Mouse (Mus musculus) bone marrow, adult 2 months (tissue): ENCODE measurements around the gene Kirrel3. TPM values are rescaled to one million over a fixed set of nuclear protein-coding genes. Genes with fewer than 3 reads are reported as not detected.

Experiments
- H3K27ac ChIP-seq: fragments of 200-500 bp; 2 replicates; pipeline ENCODE4 v1.5.1; 2012; ENCODE audit warnings: low read depth, mild to moderate bottlenecking, control low read depth, inconsistent platforms, low read length; ENCODE audit not compliant: control insufficient read depth, poor library complexity, insufficient read depth
- H3K4me1 ChIP-seq: fragments of 200-500 bp; 2 replicates; pipeline ENCODE4 v1.6.1; 2011; ENCODE audit warnings: low read length; ENCODE audit not compliant: control insufficient read depth, insufficient read depth
- H3K4me3 ChIP-seq: fragments of 200-500 bp; replicated peaks from 2 replicates; pipeline ENCODE3; 2011; ENCODE audit warnings: mild to moderate bottlenecking, low read depth, low read length, control low read depth; ENCODE audit not compliant: control insufficient read depth
- CTCF ChIP-seq: fragments of 200-500 bp; IDR thresholded peaks from 2 replicates; pipeline ENCODE4 v1.5.1; 2011; ENCODE audit warnings: low read length, control low read depth; ENCODE audit not compliant: control insufficient read depth, insufficient read depth
- POLR2A ChIP-seq: fragments of 200-500 bp; IDR thresholded peaks from 2 replicates; pipeline ENCODE4 v1.6.1; 2011; ENCODE audit warnings: low read depth, mild to moderate bottlenecking, control low read depth, low read length, borderline replicate concordance; ENCODE audit not compliant: control insufficient read depth
- WGBS: fragments of 180-500 bp; shearing (Covaris S2); methylation state at CpG from one replicate; pipeline ENCODE4 v1.1.7; 2018; 5-methylcytosine and 5-hydroxymethylcytosine counted together
- polyA plus RNA-seq: library from polyadenylated mRNA; stranded (reverse); fragments of >200 nt; gene quantifications from 2 replicates; pipeline ENCODE4 v1.2.4, GENCODE M21; 2011; ENCODE audit warnings: low replicate concordance; ENCODE audit not compliant: missing spikeins, insufficient read depth, insufficient read length

Gene Kirrel3
- polyA plus RNA-seq, 1 experiment = not detected

DNA sequence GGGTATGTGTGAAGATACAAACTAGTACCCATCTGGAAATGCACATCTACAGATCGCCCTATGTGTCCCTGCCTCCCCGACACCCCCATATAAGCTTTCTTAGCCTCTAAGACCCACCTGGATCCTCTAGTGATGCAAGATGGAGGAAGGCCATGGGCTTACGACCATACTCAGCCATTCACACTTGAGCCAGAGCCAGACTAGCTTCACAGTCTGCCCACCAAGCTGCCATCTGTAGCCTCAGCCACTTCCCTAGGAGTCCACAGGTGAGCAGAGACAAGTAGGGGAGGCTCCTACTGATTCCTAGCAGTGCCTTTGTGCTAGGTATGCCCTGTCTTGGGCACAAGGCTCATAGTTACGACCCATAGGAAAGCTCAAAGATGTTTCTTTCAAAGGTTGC is 476.6 kb downstream of the Kirrel3 start:
- WGBS = 78% methylated on average over 4 of the region's 4 CpGs
- H3K4me3 ChIP-seq = no peak overlapping the region
- no peaks in the 10 kb centered on the region for H3K4me1 ChIP-seq
- H3K27ac ChIP-seq = no peak overlapping the region
- no peak for TF ChIP-seq CTCF
- TF ChIP-seq POLR2A = no peak

DNA sequence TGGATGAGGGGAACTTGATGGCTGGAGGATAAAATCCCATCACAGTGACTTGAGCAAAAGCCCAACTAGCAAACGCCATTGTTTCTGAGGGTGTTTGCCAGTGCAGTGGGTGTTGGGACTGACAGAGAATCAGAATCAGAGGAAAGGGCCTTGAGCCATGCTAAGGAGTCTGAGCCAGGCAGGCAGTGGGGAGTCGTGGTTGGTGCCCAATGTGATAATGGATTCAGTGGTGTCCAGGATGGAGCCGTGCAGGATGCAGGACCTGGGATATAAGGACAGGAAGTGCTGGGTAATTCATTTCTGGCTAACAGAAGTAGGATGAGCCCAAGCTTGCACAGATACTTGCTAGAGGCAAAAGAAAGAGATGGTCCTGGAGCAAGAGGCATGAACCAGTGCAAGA is 477.9 kb downstream of the Kirrel3 start:
- 69% methylated on average over 3 of the region's 3 CpGs for WGBS

DNA sequence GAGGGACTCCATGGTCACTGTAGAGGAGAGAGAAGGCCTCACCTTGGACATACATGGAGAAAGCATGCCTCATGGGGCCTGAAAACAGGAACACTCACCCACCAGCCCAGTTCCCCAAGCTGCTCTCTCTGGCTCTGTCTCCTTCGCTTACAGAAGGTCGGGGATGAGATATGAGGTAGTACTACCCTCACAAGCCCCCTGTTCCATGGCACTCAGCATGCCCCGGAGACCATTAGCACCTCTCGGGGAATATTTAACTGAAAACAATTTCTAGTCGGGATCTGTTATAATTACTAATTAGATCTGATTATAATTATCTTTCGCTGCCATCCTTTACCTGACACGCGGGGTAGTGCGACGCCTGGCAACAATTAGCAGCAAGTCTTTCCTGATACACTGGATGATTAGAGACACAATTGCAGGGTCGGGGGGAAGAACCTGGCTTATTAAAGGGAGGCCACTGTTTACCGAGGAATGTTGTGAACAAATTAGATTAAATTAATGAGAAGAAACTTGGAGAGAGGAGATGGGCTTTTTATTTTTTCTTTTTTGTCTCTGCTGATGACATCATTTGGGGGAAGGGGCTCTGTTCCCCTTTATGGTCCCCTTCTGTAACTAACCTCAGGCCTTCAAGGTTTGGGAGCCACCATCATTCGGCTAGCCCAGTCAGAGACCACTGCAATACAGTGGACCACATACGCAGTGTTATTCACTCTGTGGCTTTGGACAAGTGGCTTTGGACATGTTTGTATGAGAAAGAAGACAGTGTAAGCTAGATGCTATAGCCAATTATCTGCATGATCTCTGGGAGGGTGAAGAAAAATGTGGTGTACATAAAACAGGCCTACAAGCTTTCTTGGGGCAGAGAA is 478.7 kb downstream of the Kirrel3 start:
- Histone ChIP-seq H3K4me3 (no peak overlapping the region), H3K4me1 (no peaks in the 10 kb centered on the region), H3K27ac (no peak overlapping the region)
- TF ChIP-seq CTCF = no peak
- no peak for TF ChIP-seq POLR2A
- WGBS = 84% methylated on average over 14 of the region's 14 CpGs

More for the DNA sequence above, 477.9 kb downstream of the Kirrel3 start:
- Histone ChIP-seq H3K27ac (no peak overlapping the region), H3K4me1 (no peaks in the 10 kb centered on the region), H3K4me3 (no peak overlapping the region)
- TF ChIP-seq POLR2A (no peak), CTCF (no peak)

DNA sequence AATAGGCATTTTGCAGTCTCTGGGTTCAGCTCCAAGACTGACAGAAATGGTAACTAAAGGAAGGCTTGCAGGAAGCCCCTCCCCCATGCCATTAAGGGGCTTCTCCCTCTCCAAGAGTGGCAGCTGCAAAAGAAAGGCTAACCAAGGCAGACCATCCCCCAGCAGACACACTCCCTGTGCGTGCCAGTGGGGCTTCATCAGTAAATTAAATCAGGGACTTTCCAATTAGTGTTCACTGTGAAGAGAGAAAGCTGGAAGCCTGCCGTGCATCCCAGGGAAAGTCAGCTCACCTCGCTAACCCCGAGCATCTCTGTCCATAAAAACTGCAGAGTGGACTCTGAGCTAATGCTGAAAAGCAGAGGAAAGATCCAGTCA is 479.3 kb downstream of the Kirrel3 start:
- H3K4me3 ChIP-seq = no peak overlapping the region
- 62% methylated on average over 4 of the region's 4 CpGs for WGBS
- no peak overlapping the region for H3K27ac ChIP-seq
- TF ChIP-seq POLR2A (no peak), CTCF (no peak)
- no peaks in the 10 kb centered on the region for H3K4me1 ChIP-seq

DNA sequence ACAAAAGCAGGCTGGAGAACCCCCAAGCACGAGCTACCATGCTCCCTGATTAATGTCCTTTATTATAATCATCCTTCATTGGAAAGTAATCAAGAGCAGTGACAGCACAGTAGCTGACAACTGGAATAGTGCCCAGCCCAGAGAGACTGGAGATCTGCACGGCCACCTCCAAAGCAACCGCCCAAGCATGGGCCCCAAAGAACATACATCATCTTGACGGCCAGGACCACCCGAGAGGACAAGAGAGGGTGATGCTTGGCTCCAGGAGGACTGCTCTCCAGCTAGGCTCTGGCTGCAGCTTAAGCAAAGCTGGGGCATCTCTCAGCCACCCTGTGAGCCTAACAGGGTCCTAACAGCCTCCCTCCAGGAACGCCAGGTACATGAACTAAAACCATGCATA is 482.1 kb downstream of the Kirrel3 start:
- 49% methylated on average over 6 of the region's 6 CpGs for WGBS
- no peak for TF ChIP-seq POLR2A
- no peak for TF ChIP-seq CTCF
- Histone ChIP-seq H3K4me3 (no peak overlapping the region), H3K27ac (no peak overlapping the region), H3K4me1 (no peaks in the 10 kb centered on the region)

DNA sequence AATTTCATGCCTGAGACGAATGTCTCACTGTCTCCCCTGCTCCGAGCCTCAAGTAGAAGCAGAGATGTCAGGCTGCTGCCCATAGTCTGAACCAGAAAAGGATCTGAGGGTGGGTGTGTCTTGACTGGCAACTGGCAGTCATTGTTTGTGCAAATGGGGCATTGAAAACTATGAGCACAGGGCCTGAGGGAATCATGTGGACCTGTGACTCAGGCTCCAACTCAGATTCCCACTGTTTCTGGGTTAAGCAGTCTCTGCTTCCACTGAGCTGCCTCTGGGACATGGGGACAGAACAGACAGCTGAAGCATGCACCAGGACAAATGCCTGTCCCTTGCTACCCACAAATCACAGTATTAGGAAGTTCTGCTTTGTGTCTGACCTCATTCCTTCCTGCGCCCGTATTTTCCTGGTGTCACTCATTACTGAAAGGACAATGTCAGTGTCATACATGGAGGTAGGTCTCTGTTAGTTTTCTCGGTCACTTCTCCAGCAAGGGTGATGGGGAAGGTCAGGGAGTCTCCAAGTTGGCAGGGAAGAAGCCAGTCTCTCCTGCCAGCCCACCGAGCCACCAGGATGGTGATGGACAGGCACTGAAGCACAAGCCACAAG is 484.3 kb downstream of the Kirrel3 start:
- Histone ChIP-seq H3K27ac (no peak overlapping the region), H3K4me1 (no peaks in the 10 kb centered on the region), H3K4me3 (no peak overlapping the region)
- WGBS = 68% methylated on average over 6 of the region's 6 CpGs
- TF ChIP-seq CTCF (no peak), POLR2A (no peak)

DNA sequence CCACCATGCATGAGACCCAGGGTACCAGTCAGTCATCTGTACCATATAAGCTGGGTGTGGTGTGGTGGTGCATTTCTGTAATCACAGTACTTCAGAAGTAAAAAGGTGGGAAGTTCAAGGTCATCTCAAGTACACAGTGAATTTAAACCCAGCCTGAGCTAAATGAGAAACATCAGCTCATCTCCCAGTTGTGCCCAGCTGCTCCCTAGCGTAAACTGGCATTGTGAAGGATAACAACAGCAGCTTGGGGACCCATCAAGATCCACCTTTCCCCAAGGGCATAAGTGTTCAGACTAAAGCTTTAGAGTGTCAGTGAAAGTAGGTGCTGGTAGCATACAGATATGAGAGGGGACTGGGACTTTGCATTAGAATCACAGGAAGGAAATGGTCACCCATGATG is 488.6 kb downstream of the Kirrel3 start:
- no peak overlapping the region for H3K27ac ChIP-seq
- H3K4me3 ChIP-seq = no peak overlapping the region
- WGBS = 92% methylated on average over 1 of the region's 1 CpGs
- H3K4me1 ChIP-seq = no peaks in the 10 kb centered on the region
- TF ChIP-seq POLR2A (no peak), CTCF (no peak)

DNA sequence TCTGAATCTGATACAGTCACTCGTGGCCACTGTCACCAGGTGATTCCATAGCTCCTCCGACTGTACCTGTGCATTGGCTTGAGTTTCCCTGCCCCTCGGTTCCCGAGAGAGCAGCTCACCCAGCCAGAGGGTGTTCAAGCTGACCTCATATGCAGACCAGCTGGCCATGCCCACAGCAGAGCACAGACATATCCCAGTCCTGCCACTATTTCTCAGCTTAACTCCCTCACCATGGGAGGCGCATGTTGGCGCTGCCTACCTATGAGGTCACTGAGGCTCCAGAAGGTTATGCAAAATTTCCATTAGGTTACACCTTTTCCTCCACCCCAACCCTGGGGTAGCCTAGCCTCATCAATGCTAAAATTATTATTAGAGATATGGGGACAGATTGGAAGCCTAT is 489.6 kb downstream of the Kirrel3 start:
- H3K4me1 ChIP-seq = no peaks in the 10 kb centered on the region
- H3K27ac ChIP-seq = no peak overlapping the region
- no peak overlapping the region for H3K4me3 ChIP-seq
- TF ChIP-seq POLR2A = no peak
- TF ChIP-seq CTCF = no peak
- WGBS = 85% methylated on average over 6 of the region's 6 CpGs
